In genomic region chr13:113975722-113976121, GRCm38 (mm10) we compare ENCODE assay signal across 19 mouse cellular contexts.
DNase-seq lines count a peak whose midpoint lies in the region; ATAC-seq and TF ChIP-seq lines count a peak whose summit lies in the region.
"Had no signal": no experiment of that assay in that cellular context is flagged by ENCODE, and none has a peak within 500 bp of the region (broad histone marks: within the 10 kb centered on the region; RNA-seq: fewer than 3 reads in every experiment).

No protein-coding gene starts in this region.

- no peak for ATAC-seq in intestine, embryonic 14.5 days (replicated peaks; ENCODE audit: low FRiP score, low TSS enrichment, low read depth)
- no peak for ATAC-seq in intestine, embryonic 15.5 days
- no peak for ATAC-seq in embryonic facial prominence, embryonic 13.5 days (ENCODE audit: insufficient number of reproducible peaks, insufficient read depth, low FRiP score, low TSS enrichment, low read depth)
- no peak for ATAC-seq in limb, embryonic 12.5 days (ENCODE audit: insufficient number of reproducible peaks, insufficient read depth, low FRiP score, low TSS enrichment, low read depth)
- no peak for ATAC-seq in midbrain, postnatal 0 days (ENCODE audit: low FRiP score)
- no peak for ATAC-seq in cerebellum, adult (ENCODE audit: insufficient number of reproducible peaks, low FRiP score, low TSS enrichment)

- no peak for TF ChIP-seq CTCF in midbrain, postnatal 0 days (IDR thresholded peaks at IDR 0.05)
- TF ChIP-seq CTCF in heart, adult 2 months (IDR thresholded peaks at IDR 0.05) = no peak

- no peak for TF ChIP-seq POLR2A in heart, adult 2 months (IDR thresholded peaks at IDR 0.05; ENCODE audit: insufficient read depth, low read depth, low read length)

- H3K27me3 ChIP-seq in intestine, embryonic 14.5 days (replicated peaks; ENCODE audit: control insufficient read depth, insufficient read depth, low read length) = no peaks in the 10 kb centered on the region
- H3K27me3 ChIP-seq in intestine, embryonic 15.5 days (replicated peaks) = no peaks in the 10 kb centered on the region
- no peaks in the 10 kb centered on the region for H3K27me3 ChIP-seq in embryonic facial prominence, embryonic 13.5 days
- H3K27me3 ChIP-seq in limb, embryonic 12.5 days = no peaks in the 10 kb centered on the region
- H3K27me3 ChIP-seq in midbrain, postnatal 0 days (ENCODE audit: insufficient read depth, low read length) = no peaks in the 10 kb centered on the region
- no peaks in the 10 kb centered on the region for H3K27me3 ChIP-seq in heart, adult 2 months (ENCODE audit: control insufficient read depth, insufficient read depth, low read length)
- H3K27me3 ChIP-seq: liver, embryonic 15.5 days had no signal

- 0 out of 2 replicates have a peak, but pooled peaks cover 1% of the 10 kb centered on the region for H3K79me2 ChIP-seq in heart, adult 2 months (replicated peaks; ENCODE audit: control insufficient read depth, insufficient read depth, low read length)

- H3K4me2 ChIP-seq in intestine, embryonic 14.5 days (ENCODE audit: low read length) = no peak overlapping the region
- no peak overlapping the region for H3K4me2 ChIP-seq in intestine, embryonic 15.5 days (replicated peaks)
- no peak overlapping the region for H3K4me2 ChIP-seq in embryonic facial prominence, embryonic 13.5 days
- H3K4me2 ChIP-seq in limb, embryonic 12.5 days = no peak overlapping the region
- no peak overlapping the region for H3K4me2 ChIP-seq in midbrain, postnatal 0 days (ENCODE audit: low read depth, low read length, poor library complexity, severe bottlenecking)
- H3K4me2 ChIP-seq: heart, embryonic 11.5 days; liver, embryonic 15.5 days had no signal

- H3K4me3 ChIP-seq in intestine, embryonic 14.5 days (ENCODE audit: low read depth, low read length) = no peak overlapping the region
- no peak overlapping the region for H3K4me3 ChIP-seq in intestine, embryonic 15.5 days (replicated peaks)
- H3K4me3 ChIP-seq in embryonic facial prominence, embryonic 13.5 days = no peak overlapping the region
- H3K4me3 ChIP-seq in limb, embryonic 12.5 days (replicated peaks) = no peak overlapping the region
- H3K4me3 ChIP-seq in midbrain, postnatal 0 days (ENCODE audit: low read depth, low read length) = no peak overlapping the region
- no peak overlapping the region for H3K4me3 ChIP-seq in heart, adult 2 months
- H3K4me3 ChIP-seq: liver, embryonic 15.5 days had no signal

- WGBS in intestine, embryonic 14.5 days = 82% methylated on average over 6 of the region's 6 CpGs
- WGBS in intestine, embryonic 15.5 days = 78% methylated on average over 6 of the region's 6 CpGs
- 24% methylated on average over 6 of the region's 6 CpGs for WGBS in embryonic facial prominence, embryonic 13.5 days
- WGBS in limb, embryonic 12.5 days = 24% methylated on average over 6 of the region's 6 CpGs
- 27% methylated on average over 6 of the region's 6 CpGs for WGBS in midbrain, postnatal 0 days
- WGBS in heart, adult 2 months = 83% methylated on average over 6 of the region's 6 CpGs

- H3K9ac ChIP-seq in intestine, embryonic 14.5 days (ENCODE audit: low read length) = no peak overlapping the region
- H3K9ac ChIP-seq in intestine, embryonic 15.5 days = no peak overlapping the region
- no peak overlapping the region for H3K9ac ChIP-seq in embryonic facial prominence, embryonic 13.5 days
- no peak overlapping the region for H3K9ac ChIP-seq in limb, embryonic 12.5 days (replicated peaks)
- H3K9ac ChIP-seq in midbrain, postnatal 0 days (replicated peaks; ENCODE audit: low read length, poor library complexity, severe bottlenecking) = no peak overlapping the region
- no peak overlapping the region for H3K9ac ChIP-seq in heart, adult 2 months (ENCODE audit: low read depth, low read length)
- H3K9ac ChIP-seq: liver, embryonic 15.5 days had no signal

- peak; percentile 51 for DNase-seq in intestine, embryonic 14.5 days (ENCODE audit: low spot score)
- DNase-seq in midbrain, postnatal 0 days (ENCODE audit: low spot score) = peak; percentile 12
- no peak for DNase-seq in heart, adult 2 months
- DNase-seq in cerebellum, adult 11-12 months = no peak
- DNase-seq: adrenal gland, postnatal 36 days; gastrocnemius, postnatal 14 days; heart, postnatal 4 days; kidney, adult 8-10 months; layer of hippocampus, adult 9-11 months; lung, postnatal 36 days; right cerebral cortex, postnatal 4 days; thymus, adult 2 months had no signal

- H3K27ac ChIP-seq in intestine, embryonic 14.5 days (ENCODE audit: low read depth) = no peak overlapping the region
- no peak overlapping the region for H3K27ac ChIP-seq in intestine, embryonic 15.5 days
- H3K27ac ChIP-seq in embryonic facial prominence, embryonic 13.5 days = peak overlapping the region; percentile 11; the same call in 1 of the 2 replicates
- 0 out of 2 replicates have a peak overlapping the region, but pooled peaks have one; percentile 12 for H3K27ac ChIP-seq in limb, embryonic 12.5 days
- H3K27ac ChIP-seq in midbrain, postnatal 0 days (ENCODE audit: low read depth, low read length) = no peak overlapping the region
- no peak overlapping the region for H3K27ac ChIP-seq in heart, adult 2 months
- H3K27ac ChIP-seq: liver, embryonic 15.5 days had no signal

- intact Hi-C loops in heart, adult 2 months (cut with DNase I) = no loop called here

- H3K4me1 ChIP-seq in intestine, embryonic 14.5 days (replicated peaks; ENCODE audit: control insufficient read depth, insufficient read depth, low read length) = no peaks in the 10 kb centered on the region; the same call in 1 of the 2 replicates
- no peaks in the 10 kb centered on the region; the same call in 1 of the 2 replicates for H3K4me1 ChIP-seq in intestine, embryonic 15.5 days (replicated peaks)
- peaks cover 14% of the 10 kb centered on the region for H3K4me1 ChIP-seq in embryonic facial prominence, embryonic 13.5 days
- H3K4me1 ChIP-seq in limb, embryonic 12.5 days (replicated peaks) = peaks cover 35% of the 10 kb centered on the region
- no peaks in the 10 kb centered on the region for H3K4me1 ChIP-seq in midbrain, postnatal 0 days (ENCODE audit: insufficient read depth, low read length)
- no peaks in the 10 kb centered on the region for H3K4me1 ChIP-seq in heart, adult 2 months (ENCODE audit: control insufficient read depth, insufficient read depth, low read length)
- H3K4me1 ChIP-seq: liver, embryonic 15.5 days had no signal

- no peaks in the 10 kb centered on the region for H3K9me3 ChIP-seq in intestine, embryonic 14.5 days (ENCODE audit: control insufficient read depth, low read length)
- no peaks in the 10 kb centered on the region for H3K9me3 ChIP-seq in intestine, embryonic 15.5 days
- H3K9me3 ChIP-seq in embryonic facial prominence, embryonic 13.5 days = no peaks in the 10 kb centered on the region
- no peaks in the 10 kb centered on the region for H3K9me3 ChIP-seq in limb, embryonic 12.5 days
- H3K9me3 ChIP-seq in midbrain, postnatal 0 days (ENCODE audit: low read length) = no peaks in the 10 kb centered on the region
- H3K9me3 ChIP-seq: G1E; liver, embryonic 15.5 days had no signal

- TF ChIP-seq EP300 in heart, adult 2 months (IDR thresholded peaks at IDR 0.05; ENCODE audit: insufficient read depth, low read depth, low read length) = no peak

- no peaks in the 10 kb centered on the region for H3K36me3 ChIP-seq in intestine, embryonic 14.5 days (ENCODE audit: control insufficient read depth, insufficient read depth, low read length)
- H3K36me3 ChIP-seq in intestine, embryonic 15.5 days = no peaks in the 10 kb centered on the region
- H3K36me3 ChIP-seq in embryonic facial prominence, embryonic 13.5 days = no peaks in the 10 kb centered on the region
- H3K36me3 ChIP-seq in limb, embryonic 12.5 days = no peaks in the 10 kb centered on the region
- H3K36me3 ChIP-seq in midbrain, postnatal 0 days (ENCODE audit: insufficient read depth, low read length) = no peaks in the 10 kb centered on the region
- H3K36me3 ChIP-seq in heart, adult 2 months (ENCODE audit: control insufficient read depth, insufficient read depth, low read length) = no peaks in the 10 kb centered on the region
- H3K36me3 ChIP-seq: liver, embryonic 15.5 days had no signal

Comparison
In these comparisons a context has a peak if more than half of its experiments do, and no peak if none do; other contexts are left out.
1. DNase-seq: peak in intestine, embryonic 14.5 days (single experiment) and midbrain, postnatal 0 days (single experiment); none in heart, adult 2 months (0 of 2) and cerebellum, adult 11-12 months (single experiment).
2. H3K27ac ChIP-seq: peak in embryonic facial prominence, embryonic 13.5 days (single experiment) and limb, embryonic 12.5 days (single experiment); none in intestine, embryonic 14.5 days (single experiment), intestine, embryonic 15.5 days (single experiment), midbrain, postnatal 0 days (single experiment) and heart, adult 2 months (single experiment).